ENCODE assay signal across 8 mouse cellular contexts in genomic region chr10:7781214-7781613, GRCm38 (mm10). TPM values are rescaled to one million over a fixed set of nuclear protein-coding genes. Genes with fewer than 3 reads are reported as not detected.
A peak's percentile ranks its signal among the peaks of the same experiment; 100 is the strongest.
DNase-seq lines count a peak whose midpoint lies in the region; ATAC-seq and TF ChIP-seq lines count a peak whose summit lies in the region.

No protein-coding gene starts in this region.

- H3K27ac ChIP-seq in lung, postnatal 0 days (ENCODE audit: low read length): no peak overlapping the region
- H3K27ac ChIP-seq in limb, embryonic 15.5 days: 0 out of 2 replicates have a peak overlapping the region, but pooled peaks have one; percentile 54
- H3K27ac ChIP-seq in stomach, embryonic 15.5 days: peak overlapping the region; percentile 8; the same call in 1 of the 2 replicates

- TF ChIP-seq CTCF in lung, postnatal 0 days (IDR thresholded peaks at IDR 0.05): no peak

- H3K27me3 ChIP-seq in lung, postnatal 0 days (replicated peaks; ENCODE audit: insufficient read depth, low read length): no peaks in the 10 kb centered on the region
- H3K27me3 ChIP-seq in limb, embryonic 15.5 days: no peaks in the 10 kb centered on the region
- no peaks in the 10 kb centered on the region for H3K27me3 ChIP-seq in stomach, embryonic 15.5 days (replicated peaks)

- H3K4me1 ChIP-seq in lung, postnatal 0 days (ENCODE audit: insufficient read depth, low read depth, low read length): no peaks in the 10 kb centered on the region
- H3K4me1 ChIP-seq in limb, embryonic 15.5 days: 0 out of 2 replicates have a peak, but pooled peaks cover 4% of the 10 kb centered on the region
- no peaks in the 10 kb centered on the region for H3K4me1 ChIP-seq in stomach, embryonic 15.5 days

- peak overlapping the region; percentile 64 for H3K4me2 ChIP-seq in lung, postnatal 0 days (replicated peaks; ENCODE audit: low read depth, low read length)
- H3K4me2 ChIP-seq in limb, embryonic 15.5 days: peak overlapping the region; percentile 81
- H3K4me2 ChIP-seq in stomach, embryonic 15.5 days: peak overlapping the region; percentile 78

- H3K9ac ChIP-seq in lung, postnatal 0 days (replicated peaks; ENCODE audit: low read depth): no peak overlapping the region
- peak overlapping the region; percentile 26; the same call in 1 of the 2 replicates for H3K9ac ChIP-seq in limb, embryonic 15.5 days
- no peak overlapping the region for H3K9ac ChIP-seq in stomach, embryonic 15.5 days

- no peaks in the 10 kb centered on the region for H3K9me3 ChIP-seq in lung, postnatal 0 days (ENCODE audit: low read length)
- no peaks in the 10 kb centered on the region for H3K9me3 ChIP-seq in limb, embryonic 15.5 days
- H3K9me3 ChIP-seq in stomach, embryonic 15.5 days: no peaks in the 10 kb centered on the region

- 0 out of 2 replicates have a peak, but pooled peaks have one; percentile 2 for ATAC-seq in lung, postnatal 0 days
- peak; percentile 33 for ATAC-seq in erythroid progenitor cell, adult 5-6 weeks (replicated peaks; ENCODE audit: low FRiP score, poor library complexity, severe bottlenecking)
- no peak for ATAC-seq in limb, embryonic 15.5 days (ENCODE audit: insufficient number of reproducible peaks, low FRiP score, low TSS enrichment, low read depth)
- no peak for ATAC-seq in stomach, embryonic 15.5 days (ENCODE audit: insufficient read depth, low FRiP score, low read depth)

- WGBS in lung, postnatal 0 days: 48% methylated on average over 3 of the region's 3 CpGs
- WGBS in limb, embryonic 15.5 days: 52% methylated on average over 3 of the region's 3 CpGs
- 55% methylated on average over 3 of the region's 3 CpGs for WGBS in stomach, embryonic 15.5 days

- 0 out of 2 replicates have a peak, but pooled peaks cover 15% of the 10 kb centered on the region for H3K36me3 ChIP-seq in lung, postnatal 0 days (ENCODE audit: insufficient read depth, low read length)
- H3K36me3 ChIP-seq in limb, embryonic 15.5 days: peaks cover 16% of the 10 kb centered on the region; the same call in 1 of the 2 replicates
- no peaks in the 10 kb centered on the region for H3K36me3 ChIP-seq in stomach, embryonic 15.5 days

- no peak for TF ChIP-seq EP300 in lung, postnatal 0 days (IDR thresholded peaks at IDR 0.05)

- no peak for DNase-seq in lung, postnatal 0 days (ENCODE audit: low spot score)
- DNase-seq in lung, adult 18-20 months: no peak
- no peak for DNase-seq in layer of hippocampus, adult 8-10 months (ENCODE audit: low spot score in 2 of 2)
- DNase-seq in layer of hippocampus, postnatal 14 days (ENCODE audit: low spot score in 2 of 2): no peak
- DNase-seq in layer of hippocampus, adult 18-20 months (ENCODE audit: low spot score in 2 of 2): no peak

- H3K4me3 ChIP-seq in lung, postnatal 0 days (ENCODE audit: low read depth, low read length): peak overlapping the region; percentile 99
- peak overlapping the region; percentile 97 for H3K4me3 ChIP-seq in limb, embryonic 15.5 days
- H3K4me3 ChIP-seq in stomach, embryonic 15.5 days (replicated peaks): peak overlapping the region; percentile 99

RNA-seq across cellular contexts. Expression of gene Ginm1, which starts 11.4 kb away (rescaled TPM):
- polyA plus RNA-seq in lung, postnatal 0 days (2015; fragmentation: Nextera tagmentation; extraction: Ambion mirVana): 167 TPM in 2 replicates
- total RNA-seq in erythroid progenitor cell, adult 5-6 weeks (2015; ENCODE audit: low replicate concordance): 37.5 and 85.5 TPM in 2 replicates
- total RNA-seq in erythroid progenitor cell, adult 5-6 weeks (2017; ENCODE audit: low replicate concordance): 54.2 and 67.4 TPM in 2 replicates
- 92.0 and 99.6 TPM in 2 replicates for polyA plus RNA-seq in limb, embryonic 15.5 days (2015; fragmentation: Nextera tagmentation; extraction: Ambion mirVana)
- polyA plus RNA-seq in stomach, embryonic 15.5 days (2015; fragmentation: Nextera tagmentation; extraction: Ambion mirVana): 83.4 and 85.6 TPM in 2 replicates
- 10 to 100 TPM; 19.3 to 28.5 (median 23.8) TPM for total RNA-seq in layer of hippocampus, adult 8-10 months (2022)
- total RNA-seq in layer of hippocampus, postnatal 14 days (2021): 10 to 100 TPM; 22.5 to 25.0 TPM
- 10 to 100 TPM; 18.2 to 18.6 TPM for total RNA-seq in layer of hippocampus, adult 18-20 months (2021)

RNA-seq across cellular contexts. Expression of gene Ppil4, which starts 11.5 kb away (rescaled TPM):
- 30.5 and 30.6 TPM in 2 replicates for polyA plus RNA-seq in lung, postnatal 0 days (2015; fragmentation: Nextera tagmentation; extraction: Ambion mirVana)
- 35.7 and 36.0 TPM in 2 replicates for total RNA-seq in erythroid progenitor cell, adult 5-6 weeks (2015; ENCODE audit: low replicate concordance)
- 66.4 and 88.2 TPM in 2 replicates for total RNA-seq in erythroid progenitor cell, adult 5-6 weeks (2017; ENCODE audit: low replicate concordance)
- 38.1 and 38.9 TPM in 2 replicates for polyA plus RNA-seq in limb, embryonic 15.5 days (2015; fragmentation: Nextera tagmentation; extraction: Ambion mirVana)
- polyA plus RNA-seq in stomach, embryonic 15.5 days (2015; fragmentation: Nextera tagmentation; extraction: Ambion mirVana): 37.7 and 37.9 TPM in 2 replicates
- 10 to 100 TPM; 26.9 to 34.1 (median 32.9) TPM for total RNA-seq in layer of hippocampus, adult 8-10 months (2022)
- 10 to 100 TPM; 32.7 to 35.4 TPM for total RNA-seq in layer of hippocampus, postnatal 14 days (2021)
- total RNA-seq in layer of hippocampus, adult 18-20 months (2021): 10 to 100 TPM; 34.6 to 37.2 TPM

RNA-seq across cellular contexts. Expression of gene Zc3h12d, which starts 51.1 kb away (rescaled TPM):
- 0.39 and 0.40 TPM in 2 replicates for polyA plus RNA-seq in lung, postnatal 0 days (2015; fragmentation: Nextera tagmentation; extraction: Ambion mirVana)
- 0.36 and 0.84 TPM in 2 replicates for total RNA-seq in erythroid progenitor cell, adult 5-6 weeks (2015; ENCODE audit: low replicate concordance)
- 0.38 and 0.90 TPM in 2 replicates for total RNA-seq in erythroid progenitor cell, adult 5-6 weeks (2017; ENCODE audit: low replicate concordance)
- polyA plus RNA-seq in limb, embryonic 15.5 days (2015; fragmentation: Nextera tagmentation; extraction: Ambion mirVana): 0.12 and 0.37 TPM in 2 replicates
- polyA plus RNA-seq in stomach, embryonic 15.5 days (2015; fragmentation: Nextera tagmentation; extraction: Ambion mirVana): 0.35 and 0.53 TPM in 2 replicates
- total RNA-seq in layer of hippocampus, adult 8-10 months (2022): under 1 TPM in 3 of 4 experiments, not detected in 1; 0.10 to 0.31 (median 0.16) TPM
- under 1 TPM; 0.09 to 0.21 TPM for total RNA-seq in layer of hippocampus, postnatal 14 days (2021)
- total RNA-seq in layer of hippocampus, adult 18-20 months (2021): under 1 TPM in 1 of 2 experiments, not detected in 1; 0.07 TPM

RNA-seq across cellular contexts. Expression of gene Katna1, which starts 55.4 kb away (rescaled TPM):
- polyA plus RNA-seq in lung, postnatal 0 days (2015; fragmentation: Nextera tagmentation; extraction: Ambion mirVana): 30.6 and 33.6 TPM in 2 replicates
- 44.9 and 66.7 TPM in 2 replicates for total RNA-seq in erythroid progenitor cell, adult 5-6 weeks (2015; ENCODE audit: low replicate concordance)
- 59.5 and 67.9 TPM in 2 replicates for total RNA-seq in erythroid progenitor cell, adult 5-6 weeks (2017; ENCODE audit: low replicate concordance)
- polyA plus RNA-seq in limb, embryonic 15.5 days (2015; fragmentation: Nextera tagmentation; extraction: Ambion mirVana): 54.1 and 58.2 TPM in 2 replicates
- polyA plus RNA-seq in stomach, embryonic 15.5 days (2015; fragmentation: Nextera tagmentation; extraction: Ambion mirVana): 50.9 and 59.5 TPM in 2 replicates
- total RNA-seq in layer of hippocampus, adult 8-10 months (2022): 10 to 100 TPM; 14.6 to 21.1 (median 17.6) TPM
- 10 to 100 TPM; 14.1 to 15.0 TPM for total RNA-seq in layer of hippocampus, postnatal 14 days (2021)
- total RNA-seq in layer of hippocampus, adult 18-20 months (2021): 10 to 100 TPM; 16.0 to 18.7 TPM

Comparison
In these comparisons a context has a peak if more than half of its experiments do, and no peak if none do; other contexts are left out.
1. ATAC-seq: peak in lung, postnatal 0 days (single experiment) and erythroid progenitor cell, adult 5-6 weeks (single experiment); none in limb, embryonic 15.5 days (single experiment) and stomach, embryonic 15.5 days (single experiment).
2. Peak in every context shown above with its lines, with median percentiles within 50 percentile points of each other: H3K4me2 ChIP-seq and H3K4me3 ChIP-seq.